Mouse (Mus musculus): Measurements from ENCODE around the gene Zfp827.
A peak's percentile ranks its signal among the peaks of the same experiment; 100 is the strongest.

Zfp827 gene

GRCm38 (mm10) chr8:79209641-79210358, 181.6 kb downstream of the Zfp827 start:
- DNase-seq (ENCODE audit: low read depth, low spot score): peak; percentile 64

- DNase-seq (ENCODE audit: low read depth, low spot score): no peak
These were observed 183.4 kb downstream of the Zfp827 start for GRCm38 (mm10) chr8:79211630-79212029.

- no peak for DNase-seq (ENCODE audit: low read depth, low spot score)
These were observed 194.0 kb downstream of the Zfp827 start for GRCm38 (mm10) chr8:79222106-79222751.

- DNase-seq (ENCODE audit: low read depth, low spot score): no peak
These were observed 194.5 kb downstream of the Zfp827 start for GRCm38 (mm10) chr8:79222752-79223141.

GRCm38 (mm10) chr8:79224363-79224762, 196.1 kb downstream of the Zfp827 start:
- peak; percentile 86 for DNase-seq (ENCODE audit: low read depth, low spot score)

GRCm38 (mm10) chr8:79225586-79225985, 197.3 kb downstream of the Zfp827 start:
- DNase-seq (ENCODE audit: low read depth, low spot score): no peak

GRCm38 (mm10) chr8:79226046-79226445, 197.8 kb downstream of the Zfp827 start:
- no peak for DNase-seq (ENCODE audit: low read depth, low spot score)

GRCm38 (mm10) chr8:79227194-79227593, 199.0 kb downstream of the Zfp827 start:
- peak; percentile 71 for DNase-seq (ENCODE audit: low read depth, low spot score)

- no peak for DNase-seq (ENCODE audit: low read depth, low spot score)
These were observed 199.7 kb downstream of the Zfp827 start for GRCm38 (mm10) chr8:79227916-79228315.

- no peak for DNase-seq (ENCODE audit: low read depth, low spot score)
These were observed 201.1 kb downstream of the Zfp827 start for GRCm38 (mm10) chr8:79229266-79229888.

GRCm38 (mm10) chr8:79239320-79239719, 211.1 kb downstream of the Zfp827 start:
- no peak for DNase-seq (ENCODE audit: low read depth, low spot score)

- no peak for DNase-seq (ENCODE audit: low read depth, low spot score)
These were observed 211.8 kb downstream of the Zfp827 start for GRCm38 (mm10) chr8:79239996-79240395.

Data from R1 (cell line).